Mouse (Mus musculus): Measurements from ENCODE around the gene Dcaf4. TPM values are rescaled to one million over a fixed set of nuclear protein-coding genes. Genes with fewer than 3 reads are reported as not detected.

Dcaf4 gene
- total RNA-seq (2014; fragmentation: Nextera tagmentation) (31.4 and 49.2 TPM in 2 replicates), total RNA-seq (2017) (29.8 and 38.6 TPM in 2 replicates)

DNA sequence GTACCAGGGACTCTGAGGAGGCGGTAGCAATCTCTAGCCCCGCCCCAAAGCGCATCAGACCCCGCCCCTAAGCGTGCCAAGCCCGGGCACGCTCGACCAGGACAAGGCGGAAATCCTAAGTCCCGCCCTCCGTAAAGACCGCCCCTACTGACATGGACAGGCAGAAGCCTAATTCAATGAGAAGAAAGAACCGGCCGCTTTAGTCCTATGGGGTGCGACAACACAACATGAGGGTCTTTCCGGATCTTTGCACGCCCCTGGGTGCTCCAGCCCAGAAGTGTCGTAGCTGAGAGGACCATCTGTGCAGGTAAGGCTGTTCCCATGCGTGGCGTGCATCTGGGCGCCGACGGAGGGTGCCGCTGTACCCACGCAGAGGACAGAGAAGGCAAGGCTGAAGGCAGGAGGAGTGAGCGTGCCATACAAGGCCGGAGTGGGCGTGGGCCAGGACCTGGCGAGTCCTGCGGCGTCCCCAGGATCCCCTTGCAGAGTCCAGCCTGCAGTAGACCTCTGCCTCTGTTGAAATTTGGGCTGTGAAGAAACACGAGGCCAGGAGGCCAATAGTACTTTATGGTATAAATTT lies at the start of gene Dcaf4:
Gene Dcaf4, plus strand, starts transcription at position 156 of the 580 bp plus-strand sequence.
- peak; percentile 93 for ATAC-seq (replicated peaks; ENCODE audit: low FRiP score, low TSS enrichment, poor library complexity, severe bottlenecking)

DNA sequence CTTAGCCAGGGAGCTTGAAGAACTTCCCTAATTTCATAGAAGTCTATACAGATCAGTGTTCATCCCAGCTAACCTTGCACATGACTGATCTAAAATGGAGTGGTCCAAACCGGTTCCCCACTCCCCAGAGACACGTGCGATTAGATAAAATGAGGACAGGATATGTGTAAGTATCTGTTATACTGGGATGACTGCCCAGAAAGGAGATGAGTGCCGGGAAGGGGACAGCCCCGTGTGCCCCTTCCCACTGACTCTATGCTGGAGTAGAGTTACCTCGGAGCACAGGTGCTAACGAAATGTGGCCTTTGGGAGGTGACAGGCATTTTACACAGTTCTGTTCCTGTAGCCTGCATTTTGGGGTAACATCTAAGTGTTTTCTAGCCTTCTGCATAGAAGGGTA lies 48.5 kb upstream of the Dcaf4 start:
- ATAC-seq (replicated peaks; ENCODE audit: low FRiP score, low TSS enrichment, poor library complexity, severe bottlenecking): no peak

DNA sequence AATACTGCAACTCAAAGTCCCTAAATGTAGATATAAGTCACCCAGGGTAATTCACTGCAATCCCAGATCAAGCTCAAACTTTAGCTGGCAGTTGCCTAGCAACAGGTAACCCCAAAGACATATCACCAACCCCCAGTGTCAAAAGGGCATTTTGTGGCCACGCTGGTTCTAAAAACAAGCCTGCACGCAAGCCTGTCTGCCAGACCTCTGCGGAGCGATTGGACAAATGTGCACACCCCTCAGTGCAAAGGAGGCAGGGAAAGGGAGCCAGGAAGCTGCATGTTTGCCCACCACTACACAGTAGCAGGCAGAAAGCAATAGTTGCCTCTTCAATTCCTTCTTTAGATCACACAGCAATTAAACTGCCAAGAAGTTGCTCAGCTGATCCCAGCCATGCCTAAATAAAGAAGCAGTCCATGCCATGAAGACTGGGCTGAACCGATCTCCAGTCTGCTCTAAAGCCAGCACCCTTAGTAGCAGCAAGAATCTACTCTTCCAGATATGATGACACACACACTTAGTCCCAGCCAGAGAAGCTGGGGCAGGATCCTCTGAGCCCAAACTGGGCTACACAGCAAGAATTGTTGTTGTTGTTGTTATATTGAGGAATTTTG lies 46.2 kb upstream of the Dcaf4 start:
- no peak for ATAC-seq (replicated peaks; ENCODE audit: low FRiP score, low TSS enrichment, poor library complexity, severe bottlenecking)

DNA sequence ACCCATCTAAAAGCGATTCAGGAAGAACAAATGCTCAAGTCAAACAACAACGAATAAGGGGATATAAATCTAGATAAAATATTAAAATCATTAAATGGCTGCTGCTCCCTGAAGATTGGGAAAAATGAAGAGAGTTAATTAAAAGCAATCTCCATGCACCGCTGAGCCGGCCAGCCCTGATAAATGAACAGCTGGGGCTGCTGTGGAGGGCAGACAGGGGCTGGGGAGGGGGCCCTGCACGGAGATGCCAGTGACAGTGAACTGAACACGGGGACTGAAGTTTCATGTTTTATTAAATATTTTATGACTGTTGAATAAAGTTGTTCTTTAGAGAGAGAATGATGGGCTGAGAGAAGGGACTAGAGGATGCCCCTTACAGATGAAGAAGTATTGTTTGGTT lies 44.8 kb upstream of the Dcaf4 start:
- ATAC-seq (replicated peaks; ENCODE audit: low FRiP score, low TSS enrichment, poor library complexity, severe bottlenecking): no peak

DNA sequence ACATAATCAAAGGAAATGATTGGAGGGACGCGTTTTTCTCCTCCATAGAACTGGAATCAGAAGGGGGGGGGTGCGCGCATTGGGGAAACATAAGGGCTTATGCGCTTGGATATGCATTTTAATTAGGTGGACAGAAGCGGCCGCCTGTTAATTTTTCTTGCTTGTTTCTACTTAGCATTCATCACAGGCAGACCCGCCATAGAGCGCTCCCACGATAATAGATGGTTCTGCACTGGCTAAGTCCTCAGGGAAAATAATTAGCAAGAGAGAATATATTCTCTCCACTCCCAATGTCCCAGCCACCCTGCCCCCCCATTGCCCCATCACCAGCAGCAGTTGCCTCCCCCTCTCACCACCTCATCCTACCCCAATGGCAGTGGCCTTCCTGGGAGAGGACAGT lies 44.0 kb upstream of the Dcaf4 start:
- ATAC-seq (replicated peaks; ENCODE audit: low FRiP score, low TSS enrichment, poor library complexity, severe bottlenecking): no peak

DNA sequence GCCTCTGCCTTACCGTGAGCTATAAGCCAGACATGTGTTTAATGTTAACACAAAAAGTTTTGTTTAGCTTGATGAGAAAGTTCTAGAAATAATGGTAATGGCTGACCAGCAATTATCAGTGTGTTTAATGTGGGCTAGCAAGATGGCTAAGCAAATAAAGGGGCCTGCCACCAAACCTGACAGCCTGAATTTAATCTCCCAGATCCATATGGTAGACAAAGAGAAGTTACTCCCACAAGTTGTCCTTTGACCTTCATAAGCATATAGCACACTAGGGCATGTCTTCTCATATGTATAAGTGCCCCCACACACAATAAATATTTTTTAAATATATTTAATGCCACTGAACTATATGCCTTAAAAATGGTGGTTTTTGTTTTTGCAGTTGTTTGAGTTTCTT lies 41.1 kb upstream of the Dcaf4 start:
- ATAC-seq (replicated peaks; ENCODE audit: low FRiP score, low TSS enrichment, poor library complexity, severe bottlenecking): 0 out of 2 replicates have a peak, but pooled peaks have one; percentile 37

DNA sequence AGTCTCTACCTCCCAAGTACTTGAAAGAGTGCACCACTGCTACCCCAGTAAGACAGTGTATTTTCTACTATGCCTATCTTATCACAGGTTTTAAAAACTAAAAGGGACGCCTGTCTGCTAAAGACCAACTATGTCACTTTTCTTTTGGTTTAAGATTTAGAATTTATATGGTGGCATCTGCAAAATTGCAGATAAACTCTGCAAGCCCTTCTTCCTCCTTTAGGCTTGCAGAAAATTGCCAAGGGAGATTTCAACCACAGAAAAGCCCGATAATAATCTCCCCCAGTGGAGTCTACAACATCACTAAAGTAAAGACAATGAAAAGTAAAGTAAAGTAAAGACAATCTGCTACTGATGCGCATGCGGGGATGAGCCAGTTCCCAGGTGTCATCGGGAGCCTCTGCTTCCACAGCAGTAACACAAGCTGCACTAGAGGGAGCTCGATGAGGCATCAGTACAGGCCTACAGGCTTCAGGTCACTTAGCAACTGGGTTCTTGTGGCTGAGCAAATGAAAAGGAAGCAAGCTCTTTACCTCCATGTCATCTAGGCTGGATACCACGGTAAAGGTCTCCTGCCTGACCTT lies 40.4 kb upstream of the Dcaf4 start:
- ATAC-seq (replicated peaks; ENCODE audit: low FRiP score, low TSS enrichment, poor library complexity, severe bottlenecking): 0 out of 2 replicates have a peak, but pooled peaks have one; percentile 33

DNA sequence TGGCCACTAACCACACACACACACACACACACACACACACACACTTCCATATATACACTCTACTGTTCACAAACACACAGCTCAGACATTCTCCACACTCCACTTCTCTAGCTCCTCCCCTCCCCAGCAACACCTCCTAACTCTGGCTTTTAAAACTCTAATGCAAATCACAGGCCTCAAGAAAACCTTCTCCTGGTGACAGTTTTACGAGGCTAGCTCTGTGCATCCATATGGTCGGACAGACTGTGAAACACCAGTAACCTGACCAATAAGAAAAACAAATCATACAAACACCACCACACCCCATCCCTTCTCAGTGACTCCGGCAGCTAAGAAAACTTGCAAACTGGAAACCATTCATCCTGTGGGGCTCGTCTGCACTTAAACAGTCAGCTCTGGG lies 38.8 kb upstream of the Dcaf4 start:
- no peak for ATAC-seq (replicated peaks; ENCODE audit: low FRiP score, low TSS enrichment, poor library complexity, severe bottlenecking)

DNA sequence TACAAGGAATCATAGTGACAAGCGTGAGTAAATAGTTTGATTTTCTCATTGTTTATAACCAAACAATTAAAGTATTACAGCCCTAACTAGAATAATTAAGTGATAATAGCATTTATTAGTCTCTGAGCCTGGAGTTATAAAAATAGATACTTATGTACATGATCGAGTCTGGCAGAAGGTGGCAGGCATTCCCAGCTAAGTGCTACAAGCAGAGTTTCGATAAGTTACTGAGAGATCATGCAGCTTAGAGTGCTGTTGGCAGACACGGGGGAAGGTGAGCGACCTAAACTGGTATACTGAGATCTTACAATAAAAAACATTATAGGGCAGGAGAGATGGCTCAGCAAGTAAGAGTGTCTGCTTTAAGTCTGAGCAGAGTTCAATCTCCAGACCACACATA lies 36.6 kb upstream of the Dcaf4 start:
- ATAC-seq (replicated peaks; ENCODE audit: low FRiP score, low TSS enrichment, poor library complexity, severe bottlenecking): no peak

DNA sequence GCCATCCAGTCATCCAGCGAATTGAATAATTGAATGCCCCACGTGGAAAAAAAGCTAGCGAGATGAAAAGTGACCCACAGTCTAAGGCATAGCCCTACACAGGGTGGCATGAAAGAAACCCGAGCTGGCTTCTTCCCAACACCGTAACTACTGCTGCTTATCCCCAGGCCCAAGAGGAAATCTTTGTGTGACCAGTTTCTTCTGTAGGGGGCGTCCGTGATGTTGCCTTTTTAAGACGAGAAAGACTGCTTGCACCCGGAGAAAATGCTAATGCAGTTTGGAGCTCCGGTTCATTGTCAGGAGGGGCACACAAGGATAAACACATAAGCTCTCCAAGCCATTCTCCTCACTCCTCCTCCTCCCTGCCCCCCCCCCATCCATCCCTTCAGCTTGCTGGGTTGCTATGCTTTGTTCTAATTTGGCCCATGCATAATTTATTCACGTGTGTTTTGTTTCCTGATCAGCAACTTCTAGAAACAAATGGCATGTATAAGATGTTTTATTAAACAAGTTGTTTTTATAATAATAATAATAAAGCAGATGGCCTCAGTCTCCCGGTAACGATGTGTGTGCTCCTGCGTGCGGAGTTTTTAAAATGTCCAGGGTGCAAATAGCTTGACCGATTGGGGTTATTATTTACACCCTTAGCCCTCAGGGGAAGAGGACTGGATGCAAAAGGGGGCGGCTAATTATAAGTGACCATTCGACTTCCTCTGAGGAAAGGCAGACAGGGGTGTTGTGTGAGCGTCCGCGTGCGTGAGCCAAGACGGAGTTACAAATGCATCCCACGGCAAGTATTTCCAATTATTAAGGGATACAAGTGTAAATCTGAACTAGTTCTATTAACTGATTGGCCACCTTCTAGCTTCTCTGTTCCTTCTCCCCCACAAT lies 35.2 kb upstream of the Dcaf4 start:
- ATAC-seq (replicated peaks; ENCODE audit: low FRiP score, low TSS enrichment, poor library complexity, severe bottlenecking): no peak

DNA sequence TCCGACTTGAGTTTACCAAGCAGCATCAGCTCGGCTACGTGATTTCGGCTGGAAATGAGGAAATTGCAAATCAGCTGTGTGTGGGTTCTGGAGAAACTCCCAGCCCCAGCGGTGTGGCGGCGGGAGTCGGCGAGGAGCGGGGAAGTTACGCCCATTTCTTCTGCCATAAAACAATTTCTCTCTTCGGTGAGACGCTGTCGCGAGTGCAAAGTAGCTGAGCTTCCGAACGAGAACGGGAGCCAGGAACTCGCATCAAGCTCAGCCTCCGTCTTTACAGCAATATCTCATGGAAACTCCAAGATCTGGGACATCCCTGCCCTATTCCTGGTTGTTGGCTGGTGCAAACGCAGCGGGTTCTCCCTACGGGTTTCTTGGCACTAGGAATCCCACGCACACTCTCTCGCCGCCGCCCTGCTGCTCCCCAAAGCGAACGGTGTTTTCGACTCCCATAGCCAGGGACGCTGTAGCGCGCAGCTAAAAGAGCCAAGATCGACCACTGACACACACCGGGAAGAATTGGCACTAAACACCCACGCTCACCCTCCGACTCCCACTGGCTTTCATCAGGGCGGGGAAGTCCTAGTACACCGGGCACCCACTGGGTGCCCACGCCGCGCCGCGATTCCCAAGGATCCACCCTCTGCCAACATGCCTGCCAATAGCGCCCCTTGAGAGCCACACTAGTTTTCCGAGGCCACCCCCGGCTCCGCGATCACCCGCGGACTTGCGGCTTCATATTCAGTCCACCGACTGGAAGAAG lies 34.2 kb upstream of the Dcaf4 start:
- ATAC-seq (replicated peaks; ENCODE audit: low FRiP score, low TSS enrichment, poor library complexity, severe bottlenecking): no peak

DNA sequence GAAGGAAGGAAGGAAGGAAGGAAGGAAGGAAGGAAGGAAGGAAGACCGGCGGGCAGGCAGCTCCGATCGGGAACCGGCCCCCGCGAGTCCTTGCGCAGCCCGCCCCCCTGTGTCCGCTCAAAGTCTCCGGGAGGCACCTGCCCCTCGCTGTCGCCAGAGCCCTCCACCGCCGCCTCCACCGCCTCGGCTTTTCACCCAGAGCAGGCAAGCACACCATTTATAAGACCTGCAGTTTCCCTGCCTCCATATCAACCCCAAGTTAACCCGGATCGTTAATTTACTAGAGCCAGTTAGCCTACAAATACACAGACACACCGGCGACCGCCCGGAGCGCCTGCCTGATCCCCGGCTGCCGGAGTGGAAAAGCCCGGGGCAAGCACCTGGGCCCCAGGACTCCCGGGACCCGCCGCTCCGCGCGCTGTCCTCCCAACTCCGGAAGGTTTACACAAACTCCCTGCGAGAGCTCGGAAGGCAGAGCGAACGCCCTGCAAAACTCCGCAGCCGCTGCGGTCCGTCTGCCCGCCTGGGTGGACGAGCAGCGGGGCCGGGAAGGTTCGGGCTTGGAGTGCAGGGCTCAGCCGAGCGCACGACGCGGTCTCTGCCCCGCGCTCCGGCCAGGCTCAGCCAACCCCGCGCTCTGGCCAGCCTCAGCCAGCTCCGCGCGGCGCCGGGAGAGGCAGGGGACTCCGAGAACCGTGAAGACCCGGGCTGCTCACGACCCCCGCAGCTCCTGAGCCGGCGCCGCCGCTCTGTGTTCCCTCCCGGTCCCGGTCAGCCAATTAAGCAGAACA lies 33.4 kb upstream of the Dcaf4 start:
- 0 out of 2 replicates have a peak, but pooled peaks have one; percentile 10 for ATAC-seq (replicated peaks; ENCODE audit: low FRiP score, low TSS enrichment, poor library complexity, severe bottlenecking)

DNA sequence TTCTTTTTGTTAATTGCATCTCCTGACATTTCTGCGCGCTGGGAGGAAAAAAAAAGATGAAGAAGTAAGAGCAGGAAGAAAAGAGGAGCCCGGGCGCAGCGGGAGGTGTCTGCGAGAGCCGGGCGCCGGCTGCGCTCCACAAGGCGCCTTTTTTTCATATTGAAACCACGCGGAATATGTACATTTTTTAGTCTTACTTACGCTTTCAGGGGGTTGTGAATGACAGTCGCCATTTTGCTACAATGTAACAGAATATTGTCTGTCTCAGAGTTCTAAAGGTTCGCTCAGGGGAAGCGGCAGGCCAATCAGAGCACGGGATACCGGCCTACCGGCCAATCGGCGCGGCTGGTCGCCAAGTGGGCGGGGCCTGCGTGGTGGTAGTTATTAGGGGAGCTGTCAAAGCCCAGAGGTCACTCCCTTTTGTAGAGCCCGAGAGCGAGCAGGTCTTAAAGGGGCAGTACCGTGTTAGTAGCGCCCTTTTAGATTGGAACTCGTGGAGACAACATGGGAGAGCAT lies 32.7 kb upstream of the Dcaf4 start, which contains the start of gene Dpf3:
Gene Dpf3, minus strand, starts transcription at position 241 of the 516 bp plus-strand sequence.
- peak; percentile 92 for ATAC-seq (replicated peaks; ENCODE audit: low FRiP score, low TSS enrichment, poor library complexity, severe bottlenecking)

DNA sequence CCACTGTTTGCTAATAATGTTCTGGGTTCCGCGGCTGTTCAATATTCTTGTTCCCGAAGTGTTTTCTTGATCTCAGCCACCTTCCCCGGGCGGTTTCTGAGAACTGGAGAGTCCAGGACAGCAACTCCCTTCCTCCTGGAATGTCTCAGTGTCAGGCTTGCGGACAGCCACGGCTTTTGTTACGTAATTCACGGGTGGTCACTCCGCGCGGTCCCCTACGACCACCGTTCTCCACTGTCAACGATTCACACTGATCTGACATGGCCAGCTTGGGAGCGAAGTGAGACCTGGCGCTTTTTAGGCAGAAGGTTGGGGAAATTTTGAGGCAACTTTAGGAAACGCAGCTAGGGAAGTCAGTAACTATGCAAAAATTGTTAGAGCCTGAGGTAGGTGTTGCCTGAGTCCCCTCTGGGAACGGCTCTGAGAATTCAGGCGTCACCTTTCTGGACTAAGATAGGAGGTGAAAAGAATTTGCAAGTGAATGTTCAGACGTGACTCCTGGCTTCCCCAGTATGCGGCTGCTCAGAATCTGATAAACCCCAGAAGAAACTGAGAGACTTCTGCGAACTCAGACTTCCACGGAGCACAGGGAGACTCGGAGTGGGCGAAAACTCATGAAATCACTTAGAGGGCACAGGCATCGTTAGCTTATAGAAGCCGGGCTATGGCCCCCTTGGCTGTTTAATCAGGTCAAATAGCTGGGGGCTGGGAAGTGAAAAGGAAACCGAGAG lies 31.9 kb upstream of the Dcaf4 start:
- no peak for ATAC-seq (replicated peaks; ENCODE audit: low FRiP score, low TSS enrichment, poor library complexity, severe bottlenecking)

DNA sequence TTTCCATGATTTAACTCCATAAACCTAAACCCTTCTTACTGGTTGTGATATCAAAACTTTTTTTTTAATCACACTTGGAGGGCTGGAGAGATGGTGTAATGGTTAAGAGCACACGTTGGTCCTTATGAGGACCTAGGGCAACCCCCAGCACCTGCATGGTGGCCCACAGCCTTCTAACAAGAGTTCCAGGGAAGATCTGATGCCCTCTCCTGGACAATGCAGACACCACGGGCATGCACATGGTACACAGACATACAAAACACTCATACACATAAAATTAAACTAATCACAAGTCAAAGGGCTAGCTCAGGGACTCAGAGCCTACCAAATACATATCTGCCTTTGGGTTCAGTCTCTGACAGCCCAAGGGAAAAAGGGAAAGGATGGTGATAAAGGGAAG lies 30.5 kb upstream of the Dcaf4 start:
- no peak for ATAC-seq (replicated peaks; ENCODE audit: low FRiP score, low TSS enrichment, poor library complexity, severe bottlenecking)

DNA sequence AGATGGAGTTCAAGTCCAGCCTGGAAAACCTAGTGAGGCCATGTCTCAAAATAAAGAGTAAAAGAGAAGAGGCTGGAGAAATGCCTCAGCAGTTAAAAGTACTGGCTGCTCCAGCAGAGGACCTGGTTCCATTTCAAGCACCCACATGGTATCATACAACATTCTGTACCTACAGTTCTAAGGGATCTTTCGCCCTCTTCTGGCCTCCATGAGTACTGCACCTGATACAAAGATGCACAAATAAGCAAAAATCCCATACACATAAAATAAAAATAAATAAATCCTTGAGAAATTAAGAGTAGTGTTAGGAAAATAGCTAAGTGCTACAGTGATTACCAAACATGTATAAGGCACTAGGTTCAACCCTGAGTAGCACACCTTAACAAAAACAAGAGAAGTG lies 28.7 kb upstream of the Dcaf4 start:
- ATAC-seq (replicated peaks; ENCODE audit: low FRiP score, low TSS enrichment, poor library complexity, severe bottlenecking): no peak

DNA sequence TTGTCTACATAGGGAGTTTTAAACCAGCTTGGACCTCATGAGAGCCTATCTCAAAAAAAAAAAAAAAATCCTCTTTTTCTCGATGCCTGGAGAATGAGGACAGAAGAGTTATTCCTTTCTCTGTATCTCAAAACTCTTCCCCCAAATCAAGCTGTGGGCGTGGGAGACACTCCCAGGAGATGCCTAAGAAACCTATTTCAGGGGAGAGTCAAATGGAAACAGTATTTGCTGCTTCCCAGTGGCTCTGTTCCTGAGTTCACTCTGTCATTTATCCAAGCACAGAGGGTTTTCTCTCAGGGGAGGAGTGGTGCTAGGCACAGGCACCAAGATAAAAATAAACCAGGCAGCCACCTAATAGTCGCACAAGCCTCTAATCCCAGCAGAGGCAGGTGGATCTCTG lies 27.5 kb upstream of the Dcaf4 start:
- ATAC-seq (replicated peaks; ENCODE audit: low FRiP score, low TSS enrichment, poor library complexity, severe bottlenecking): no peak

DNA sequence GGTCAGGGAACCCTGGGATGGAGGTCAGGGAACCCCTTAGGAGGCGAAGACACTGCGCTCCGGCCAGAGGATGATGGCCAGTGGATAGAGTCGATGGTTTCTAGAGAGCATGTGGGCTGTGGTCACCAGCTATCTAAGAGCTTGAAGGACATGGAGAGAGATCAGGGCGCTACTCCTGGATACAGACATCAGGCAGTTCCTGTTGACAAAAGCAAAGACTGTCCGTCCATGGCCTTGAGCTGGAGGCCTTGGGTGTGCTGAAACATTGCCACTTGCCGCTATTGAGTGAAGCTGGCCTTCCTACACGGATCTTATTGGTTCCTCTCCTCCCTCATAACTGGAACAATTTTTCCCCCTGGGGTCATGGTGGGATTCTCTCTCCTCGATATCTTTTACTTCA lies 26.1 kb upstream of the Dcaf4 start:
- no peak for ATAC-seq (replicated peaks; ENCODE audit: low FRiP score, low TSS enrichment, poor library complexity, severe bottlenecking)
